Mouse (Mus musculus) brain, embryonic 14.5 days (tissue): ENCODE data around the gene Hs6st3.

ENCODE experiments used
- CTCF ChIP-seq: fragments of 200-500 bp; IDR thresholded peaks from 2 replicates; pipeline ENCODE4 v1.5.1; 2012; ENCODE audit warnings: inconsistent platforms, mild to moderate bottlenecking, moderate library complexity, borderline replicate concordance; ENCODE audit not compliant: insufficient read depth, insufficient read length; ENCODE audit errors: extremely low read depth
- POLR2A ChIP-seq: fragments of 200-500 bp; IDR thresholded peaks from 2 replicates; pipeline ENCODE4 v1.6.1; 2012; ENCODE audit warnings: mild to moderate bottlenecking, inconsistent platforms, borderline replicate concordance; ENCODE audit not compliant: poor library complexity, insufficient read depth, insufficient read length, severe bottlenecking; ENCODE audit errors: extremely low read depth

GRCm38 (mm10) chr14:119153088-119153487 is 14.9 kb downstream of the Hs6st3 start:
- no peak for TF ChIP-seq CTCF
- no peak for TF ChIP-seq POLR2A
